Mouse (Mus musculus): ENCODE results near the gene Rnf224.

DNA sequence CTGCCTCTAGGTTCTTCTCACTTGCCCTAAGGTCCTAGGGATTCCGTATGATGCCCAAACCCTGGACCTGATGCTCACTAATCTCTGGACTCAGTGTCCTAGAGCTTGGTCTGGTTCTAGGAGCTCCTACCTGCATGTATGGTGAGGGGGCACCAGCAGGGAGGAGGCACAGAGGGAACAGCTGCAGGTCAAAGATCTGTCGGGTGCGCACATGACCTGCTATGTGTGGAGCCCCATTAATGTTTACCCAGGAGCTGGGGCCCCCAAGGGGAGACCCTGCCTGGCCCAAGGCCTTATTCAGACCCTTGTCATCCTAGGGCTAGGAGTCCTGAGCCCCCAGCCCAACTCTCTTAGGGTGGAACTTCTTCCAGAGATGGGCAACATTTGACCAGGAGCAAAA lies 2.5 kb downstream of the Rnf224 start, which contains the start of gene Slc34a3:
- no peak for TF ChIP-seq CTCF (IDR thresholded peaks at IDR 0.05)
- TF ChIP-seq EP300 (IDR thresholded peaks at IDR 0.05; ENCODE audit: insufficient read depth, low read depth, low read length), result no peak

Measured in heart, adult 2 months (tissue).